Mouse (Mus musculus) limb, embryonic 10.5 days (tissue): ENCODE measurements at regions not wholly inside any gene's neighbourhood (a gene's known extent, or its start where the extent isn't known, plus 50 kb on each side); places are given as distances from the start of the nearest gene placed in this dataset.

Source experiments
- DNase-seq: peaks from one replicate; pipeline ENCODE4 v3.0.0-alpha.2; 2017; ENCODE audit warnings: low spot score
- H3K27ac ChIP-seq: fragments of 300-500 bp; sonication (generic); 2 replicates; pipeline ENCODE4 v1.5.1; 2016; ENCODE audit warnings: mild to moderate bottlenecking
- H3K27me3 ChIP-seq: fragments of 300-500 bp; sonication (generic); 2 replicates; pipeline ENCODE4 v1.6.1; 2016; ENCODE audit warnings: low read depth, mild to moderate bottlenecking; ENCODE audit not compliant: poor library complexity, severe bottlenecking
- H3K36me3 ChIP-seq: fragments of 300-500 bp; sonication (generic); 2 replicates; pipeline ENCODE4 v1.6.1; 2016; ENCODE audit warnings: mild to moderate bottlenecking, moderate library complexity
- H3K4me1 ChIP-seq: fragments of 300-500 bp; sonication (generic); 2 replicates; pipeline ENCODE4 v1.6.1; 2016
- H3K4me3 ChIP-seq: fragments of 300-500 bp; sonication (generic); 2 replicates; pipeline ENCODE4 v1.5.1; 2016; ENCODE audit warnings: mild to moderate bottlenecking, moderate library complexity
- H3K9me3 ChIP-seq: fragments of 300-500 bp; sonication (generic); replicated peaks from 2 replicates; pipeline ENCODE4 v1.6.1; 2016; ENCODE audit warnings: mild to moderate bottlenecking
- WGBS: fragments of 180-500 bp; shearing (Covaris S2); methylation state at CpG from one replicate; pipeline ENCODE4 v1.1.7; 2016; 5-methylcytosine and 5-hydroxymethylcytosine counted together

DNA sequence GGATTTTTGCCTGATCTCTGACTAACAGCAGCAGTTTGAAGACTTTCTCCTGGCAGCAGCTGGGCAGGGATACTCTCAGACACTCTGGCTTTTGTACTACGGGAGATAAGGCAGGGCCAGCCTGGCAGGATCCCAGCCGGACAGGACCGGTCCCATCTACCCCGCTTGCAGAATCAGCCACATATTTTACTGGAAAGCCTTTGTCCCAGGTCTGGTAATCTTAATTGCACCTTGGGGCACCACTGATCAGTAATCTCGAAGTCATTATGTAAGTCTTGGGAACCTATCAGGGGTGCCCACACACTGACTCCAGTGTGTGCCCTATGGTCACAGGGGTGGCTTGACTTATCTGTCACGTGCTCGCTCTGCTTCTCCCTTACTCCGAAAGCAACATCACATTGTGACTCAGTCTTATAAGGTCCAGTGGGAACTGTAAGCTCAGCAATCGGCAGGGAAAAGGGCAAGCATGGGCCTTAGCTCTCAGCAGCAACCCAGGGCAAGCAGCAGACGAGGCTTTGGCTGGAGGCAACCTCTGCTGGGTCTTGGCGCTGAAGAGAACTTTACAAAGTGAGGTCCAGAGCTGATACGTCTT, 105.0 kb upstream of the Atp1a1 start:
- Histone ChIP-seq H3K36me3 (no peaks in the 10 kb centered on the region), H3K27ac (peak overlapping the region; percentile 66), H3K9me3 (no peaks in the 10 kb centered on the region), H3K4me3 (no peak overlapping the region), H3K4me1 (peaks cover 58% of the 10 kb centered on the region), H3K27me3 (no peaks in the 10 kb centered on the region)
- DNase-seq = no peak
- WGBS = 87% methylated on average over 12 of the region's 12 CpGs

- 84% methylated on average over 8 of the region's 8 CpGs for WGBS
- Histone ChIP-seq H3K4me3 (no peak overlapping the region), H3K36me3 (no peaks in the 10 kb centered on the region), H3K27me3 (no peaks in the 10 kb centered on the region), H3K4me1 (peaks cover 53% of the 10 kb centered on the region), H3K9me3 (no peaks in the 10 kb centered on the region), H3K27ac (peak overlapping the region; percentile 66)
- no peak for DNase-seq
These were observed 104.3 kb upstream of the Atp1a1 start for GRCm38 (mm10) chr3:101708821-101709220.

GRCm38 (mm10) chr3:101704919-101705318, 100.4 kb upstream of the Atp1a1 start:
- Histone ChIP-seq H3K4me1 (peaks cover 34% of the 10 kb centered on the region), H3K36me3 (no peaks in the 10 kb centered on the region), H3K9me3 (no peaks in the 10 kb centered on the region), H3K27ac (no peak overlapping the region), H3K4me3 (no peak overlapping the region), H3K27me3 (no peaks in the 10 kb centered on the region)
- no peak for DNase-seq
- WGBS = 76% methylated on average over 9 of the region's 9 CpGs

- 95% methylated on average over 5 of the region's 5 CpGs for WGBS
- Histone ChIP-seq H3K4me3 (no peak overlapping the region), H3K27me3 (no peaks in the 10 kb centered on the region), H3K36me3 (no peaks in the 10 kb centered on the region), H3K4me1 (peaks cover 28% of the 10 kb centered on the region), H3K27ac (no peak overlapping the region), H3K9me3 (no peaks in the 10 kb centered on the region)
- no peak for DNase-seq
These were observed 99.8 kb upstream of the Atp1a1 start for GRCm38 (mm10) chr3:101704326-101704725.

- WGBS = 37% methylated on average over 1 of the region's 1 CpGs
- H3K27ac ChIP-seq = peak overlapping the region; percentile 53
- no peaks in the 10 kb centered on the region for H3K9me3 ChIP-seq
- H3K27me3 ChIP-seq = no peaks in the 10 kb centered on the region
- no peaks in the 10 kb centered on the region for H3K36me3 ChIP-seq
- no peak overlapping the region for H3K4me3 ChIP-seq
- peaks cover 21% of the 10 kb centered on the region for H3K4me1 ChIP-seq
- DNase-seq = no peak
These were observed 97.3 kb upstream of the Atp1a1 start for GRCm38 (mm10) chr3:101701763-101702173.

- no peak for DNase-seq
- H3K36me3 ChIP-seq = no peaks in the 10 kb centered on the region
- no peak overlapping the region for H3K27ac ChIP-seq
- H3K4me1 ChIP-seq = peaks cover 20% of the 10 kb centered on the region
- H3K9me3 ChIP-seq = no peaks in the 10 kb centered on the region
- H3K27me3 ChIP-seq = no peaks in the 10 kb centered on the region
- WGBS = 83% methylated on average over 10 of the region's 10 CpGs
- no peak overlapping the region for H3K4me3 ChIP-seq
These were observed 96.6 kb upstream of the Atp1a1 start for GRCm38 (mm10) chr3:101700974-101701610.

DNA sequence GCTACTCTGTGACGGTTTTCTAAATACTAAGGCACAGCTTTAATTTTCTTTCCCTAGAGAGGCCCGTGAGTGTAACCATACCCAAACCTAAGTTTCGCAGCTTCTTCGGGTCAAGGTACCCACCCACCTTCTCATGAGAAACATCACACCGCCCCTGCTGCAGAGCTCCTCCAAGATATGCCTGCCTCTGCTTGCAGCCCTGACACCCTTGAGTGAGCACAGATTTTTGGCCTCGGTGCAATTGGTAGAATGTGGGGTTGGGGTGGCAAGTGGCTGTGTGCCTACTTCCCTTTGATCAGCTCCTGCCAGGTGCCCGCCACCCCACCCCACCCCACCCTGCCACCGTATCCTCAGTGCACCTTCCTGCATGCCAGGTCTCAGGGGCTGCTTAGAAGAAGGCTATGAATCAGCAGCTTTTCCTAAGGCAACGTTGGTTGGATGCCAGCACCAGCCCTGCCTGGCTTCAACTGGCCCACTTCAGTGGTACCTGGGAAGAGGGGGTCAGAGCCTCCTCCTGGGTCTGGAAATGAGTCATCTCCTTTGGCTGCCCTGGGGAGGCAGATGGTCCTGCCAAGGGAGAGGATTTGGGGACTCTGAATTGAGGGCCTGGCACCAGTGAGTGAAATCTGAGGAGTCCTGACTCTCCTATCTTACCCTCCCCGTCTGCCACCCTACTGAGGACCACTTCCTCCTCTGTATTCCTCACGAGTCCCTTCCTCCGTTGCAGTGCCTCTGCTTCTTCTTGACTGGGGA, 95.6 kb upstream of the Atp1a1 start:
- no peaks in the 10 kb centered on the region for H3K9me3 ChIP-seq
- H3K4me3 ChIP-seq = no peak overlapping the region
- 76% methylated on average over 12 of the region's 12 CpGs for WGBS
- no peaks in the 10 kb centered on the region for H3K36me3 ChIP-seq
- H3K27me3 ChIP-seq = no peaks in the 10 kb centered on the region
- no peak for DNase-seq
- peak overlapping the region; percentile 36; the same call in 1 of the 2 replicates for H3K27ac ChIP-seq
- H3K4me1 ChIP-seq = peaks cover 18% of the 10 kb centered on the region

DNA sequence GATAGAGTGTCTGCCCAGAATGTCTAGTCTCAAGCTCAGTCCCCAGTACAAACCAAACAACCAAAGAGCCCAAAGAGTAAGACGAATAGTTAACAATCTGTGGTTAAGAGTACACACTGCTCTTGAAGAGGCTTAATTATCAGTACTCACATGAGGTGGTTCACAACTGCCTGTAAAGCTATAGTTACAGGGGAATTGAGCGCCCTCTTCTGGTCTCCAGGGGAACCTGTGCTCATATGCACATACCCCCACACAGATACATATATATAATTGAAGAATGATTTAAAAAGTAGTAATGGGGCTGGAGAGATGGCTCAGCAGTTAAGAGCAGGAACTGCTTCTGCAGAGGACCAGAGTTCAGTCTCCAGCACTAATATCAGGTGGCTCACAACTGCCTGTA, 92.3 kb upstream of the Atp1a1 start:
- 81% methylated on average over 2 of the region's 2 CpGs for WGBS
- no peaks in the 10 kb centered on the region for H3K9me3 ChIP-seq
- no peak overlapping the region for H3K27ac ChIP-seq
- H3K4me1 ChIP-seq = peaks cover 21% of the 10 kb centered on the region
- H3K36me3 ChIP-seq = no peaks in the 10 kb centered on the region
- H3K27me3 ChIP-seq = no peaks in the 10 kb centered on the region
- no peak overlapping the region for H3K4me3 ChIP-seq
- no peak for DNase-seq

GRCm38 (mm10) chr3:101694311-101694710, 89.8 kb upstream of the Atp1a1 start:
- H3K27me3 ChIP-seq = no peaks in the 10 kb centered on the region
- H3K36me3 ChIP-seq = no peaks in the 10 kb centered on the region
- no peak for DNase-seq
- H3K27ac ChIP-seq = no peak overlapping the region
- peaks cover 14% of the 10 kb centered on the region for H3K4me1 ChIP-seq
- no peak overlapping the region for H3K4me3 ChIP-seq
- 74% methylated on average over 1 of the region's 1 CpGs for WGBS
- no peaks in the 10 kb centered on the region for H3K9me3 ChIP-seq

- H3K4me1 ChIP-seq = peaks cover 14% of the 10 kb centered on the region
- H3K27me3 ChIP-seq = no peaks in the 10 kb centered on the region
- WGBS = 68% methylated on average over 8 of the region's 8 CpGs
- no peaks in the 10 kb centered on the region for H3K36me3 ChIP-seq
- no peak overlapping the region for H3K27ac ChIP-seq
- DNase-seq = no peak
- H3K9me3 ChIP-seq = no peaks in the 10 kb centered on the region
- no peak overlapping the region for H3K4me3 ChIP-seq
These were observed 87.6 kb upstream of the Atp1a1 start for GRCm38 (mm10) chr3:101691937-101692604.

GRCm38 (mm10) chr3:101690779-101691178, 86.3 kb upstream of the Atp1a1 start:
- DNase-seq = no peak
- no peak overlapping the region for H3K4me3 ChIP-seq
- peaks cover 11% of the 10 kb centered on the region for H3K4me1 ChIP-seq
- H3K36me3 ChIP-seq = no peaks in the 10 kb centered on the region
- H3K9me3 ChIP-seq = no peaks in the 10 kb centered on the region
- H3K27me3 ChIP-seq = no peaks in the 10 kb centered on the region
- no peak overlapping the region for H3K27ac ChIP-seq
- WGBS = 71% methylated on average over 2 of the region's 2 CpGs

GRCm38 (mm10) chr3:101690222-101690621, 85.7 kb upstream of the Atp1a1 start:
- Histone ChIP-seq H3K36me3 (no peaks in the 10 kb centered on the region), H3K27me3 (no peaks in the 10 kb centered on the region), H3K4me3 (no peak overlapping the region), H3K27ac (0 out of 2 replicates have a peak overlapping the region, but pooled peaks have one; percentile 10), H3K9me3 (no peaks in the 10 kb centered on the region), H3K4me1 (peaks cover 14% of the 10 kb centered on the region)
- DNase-seq = no peak
- 90% methylated on average over 6 of the region's 6 CpGs for WGBS

DNA sequence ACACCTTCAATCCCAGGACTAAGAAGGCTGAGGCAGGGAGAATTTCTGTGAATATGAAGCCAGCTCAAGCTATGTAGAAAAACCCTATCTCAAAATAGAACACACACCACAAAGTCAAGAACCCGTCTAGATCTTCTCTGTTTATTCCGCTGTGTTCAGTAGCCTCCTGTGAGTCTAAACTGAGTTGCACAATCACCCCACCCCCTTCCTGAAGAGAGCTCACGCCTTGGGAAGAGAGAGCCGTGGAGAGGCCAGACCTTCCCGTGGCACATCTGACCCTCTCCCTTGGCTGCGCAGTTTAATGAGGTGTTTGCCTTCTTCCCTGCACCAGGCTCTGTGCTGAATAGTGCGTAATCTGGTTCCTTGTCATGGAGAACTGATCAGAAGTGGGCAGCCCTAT, 80.7 kb upstream of the Atp1a1 start:
- 67% methylated on average over 7 of the region's 7 CpGs for WGBS
- no peaks in the 10 kb centered on the region for H3K27me3 ChIP-seq
- no peaks in the 10 kb centered on the region for H3K36me3 ChIP-seq
- no peak overlapping the region for H3K4me3 ChIP-seq
- H3K4me1 ChIP-seq = peaks cover 12% of the 10 kb centered on the region
- H3K27ac ChIP-seq = no peak overlapping the region
- DNase-seq = no peak
- no peaks in the 10 kb centered on the region for H3K9me3 ChIP-seq
